Mouse (Mus musculus) forebrain, embryonic 16.5 days (tissue): ENCODE results near the gene Rsg1. TPM values are rescaled to one million over a fixed set of nuclear protein-coding genes. Genes with fewer than 3 reads are reported as not detected.

Experiments used
- polyA plus RNA-seq: library from polyadenylated mRNA; unstranded; fragments of >200 nt; fragmentation: Nextera tagmentation; extraction: Ambion mirVana; gene quantifications from 2 replicates; pipeline ENCODE4 v1.2.1, GENCODE M21; 2015

The Rsg1 gene
- polyA plus RNA-seq, 1 experiment from 2014 or later = 11.0 TPM

Other genes starting within 250 kb of the Rsg1 start
- gene Atp13a2, start 227.1 kb upstream of the Rsg1 start, polyA plus RNA-seq = 126 and 142 TPM in 2 replicates
- 190 and 202 TPM in 2 replicates for gene Mfap2, start 203.5 kb upstream of the Rsg1 start, polyA plus RNA-seq
- 6.2 and 6.7 TPM in 2 replicates for gene Crocc, start 153.4 kb upstream of the Rsg1 start, polyA plus RNA-seq
- 56.6 and 57.8 TPM in 2 replicates for gene Necap2, start 135.6 kb upstream of the Rsg1 start, polyA plus RNA-seq
- 0.09 and 0.46 TPM in 2 replicates for gene Spata21, start 125.6 kb upstream of the Rsg1 start, polyA plus RNA-seq
- 27.6 and 31.2 TPM in 2 replicates for gene Szrd1, start 74.2 kb upstream of the Rsg1 start, polyA plus RNA-seq
- gene Fbxo42, start 66.0 kb upstream of the Rsg1 start, polyA plus RNA-seq = 25.4 and 27.1 TPM in 2 replicates
- 0.71 and 1.1 TPM in 2 replicates for gene Arhgef19, start 25.5 kb downstream of the Rsg1 start, polyA plus RNA-seq
- gene Epha2, start 87.3 kb downstream of the Rsg1 start, polyA plus RNA-seq = 0.92 and 1.5 TPM in 2 replicates
- 11.6 and 19.8 TPM in 2 replicates for gene Fam131c, start 154.3 kb downstream of the Rsg1 start, polyA plus RNA-seq
- not detected in 2 replicates for gene Clcnka, start 184.8 kb downstream of the Rsg1 start, polyA plus RNA-seq
- gene Clcnkb, start 202.1 kb downstream of the Rsg1 start, polyA plus RNA-seq = 0.10 TPM in 1 of 2 replicates, not detected in the other
- gene Hspb7, start 206.8 kb downstream of the Rsg1 start, polyA plus RNA-seq = not detected in 2 replicates
- not detected in 2 replicates for gene Srarp, start 222.1 kb downstream of the Rsg1 start, polyA plus RNA-seq
- gene Zbtb17, start 230.7 kb downstream of the Rsg1 start, polyA plus RNA-seq = 62.0 and 64.2 TPM in 2 replicates